Mouse (Mus musculus): Measurements from ENCODE around the gene Rfx7.
"Not testable (repeated sequence)": the region's sequence is repeated elsewhere in the genome, so short reads cannot be mapped to it uniquely, and the experiment has no call there.

Rfx7 gene

DNA sequence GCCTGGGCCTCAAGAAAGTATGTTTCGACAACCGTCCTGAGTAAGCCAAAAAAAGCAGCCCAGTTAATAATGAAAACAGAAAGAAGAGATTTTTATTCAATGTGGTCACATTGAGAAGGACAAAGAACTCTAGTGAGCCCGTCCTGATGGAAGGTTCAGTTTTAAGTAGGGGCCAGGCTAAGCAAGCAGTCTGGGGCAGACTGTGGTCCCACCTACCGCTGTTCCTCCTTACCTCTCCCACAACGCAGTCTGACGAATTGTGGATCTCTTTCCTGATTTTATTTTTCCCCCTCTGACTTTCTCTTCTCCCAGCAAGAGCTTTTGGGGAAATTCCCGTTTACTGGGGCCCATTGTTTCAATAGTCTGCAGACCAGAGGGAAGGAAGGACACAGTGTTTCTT, 108.6 kb downstream of the Rfx7 start:
- no peak for DNase-seq (ENCODE audit: low spot score)

DNA sequence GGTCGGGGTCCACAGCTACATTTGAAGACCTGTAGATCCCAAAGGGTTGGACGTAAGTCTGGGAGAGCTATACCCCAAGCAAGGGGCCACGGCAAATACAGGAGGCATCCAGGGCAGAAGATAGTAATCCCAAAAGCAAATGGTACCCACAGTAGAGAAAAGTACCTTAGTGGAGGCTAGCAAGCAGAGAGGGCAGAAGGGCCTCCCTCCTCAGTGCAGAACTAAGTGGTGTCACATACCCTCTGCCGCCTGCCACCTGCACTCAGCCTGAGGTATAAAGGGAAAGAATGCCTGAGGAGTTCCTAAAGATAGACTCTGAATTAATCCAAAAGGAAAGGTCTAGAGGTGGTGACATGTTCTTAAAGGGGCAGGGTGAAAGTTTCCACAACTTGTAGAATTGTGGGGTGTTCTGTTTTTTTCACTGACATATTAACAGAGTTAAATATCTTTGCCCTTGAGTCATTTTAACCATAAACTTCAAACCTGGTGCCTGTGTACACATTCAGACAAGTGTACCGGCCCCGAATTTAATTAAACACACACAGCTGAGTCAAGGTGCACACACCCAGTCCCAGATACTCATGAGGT, 109.1 kb downstream of the Rfx7 start:
- DNase-seq (ENCODE audit: low spot score), result no peak

DNA sequence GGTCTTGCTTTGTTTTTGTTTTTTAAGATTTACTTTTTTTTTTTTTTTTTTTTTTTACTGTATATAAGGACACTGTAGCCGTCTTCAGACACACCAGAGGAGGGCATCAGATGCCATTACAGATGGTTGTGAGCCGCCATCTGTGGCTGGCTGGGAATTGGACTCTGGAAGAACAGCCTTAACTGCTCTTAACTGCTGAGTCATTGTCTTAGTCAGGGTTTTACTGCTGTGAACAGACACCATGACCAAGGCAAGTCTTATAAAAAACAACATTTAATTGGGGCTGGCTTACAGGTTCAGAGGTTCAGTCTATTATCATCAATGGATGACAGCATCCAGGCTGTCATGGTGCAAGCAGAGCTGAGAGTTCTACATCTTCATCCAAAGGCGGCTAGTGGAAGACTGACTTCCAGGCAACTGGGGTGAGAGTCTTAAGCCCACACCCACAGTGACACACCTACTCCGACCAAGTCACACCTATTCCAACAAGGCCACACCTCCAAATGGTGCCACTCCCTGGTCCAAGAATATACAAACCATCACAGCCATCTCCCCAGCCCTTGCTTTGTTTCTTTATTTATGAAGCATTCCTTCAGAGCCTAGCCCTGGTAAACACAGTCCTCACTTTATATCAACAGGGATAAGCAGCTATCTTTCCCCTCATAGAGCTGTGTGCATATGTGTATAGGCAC, 110.9 kb downstream of the Rfx7 start:
- not testable (repeated sequence) for DNase-seq (ENCODE audit: low spot score)

DNA sequence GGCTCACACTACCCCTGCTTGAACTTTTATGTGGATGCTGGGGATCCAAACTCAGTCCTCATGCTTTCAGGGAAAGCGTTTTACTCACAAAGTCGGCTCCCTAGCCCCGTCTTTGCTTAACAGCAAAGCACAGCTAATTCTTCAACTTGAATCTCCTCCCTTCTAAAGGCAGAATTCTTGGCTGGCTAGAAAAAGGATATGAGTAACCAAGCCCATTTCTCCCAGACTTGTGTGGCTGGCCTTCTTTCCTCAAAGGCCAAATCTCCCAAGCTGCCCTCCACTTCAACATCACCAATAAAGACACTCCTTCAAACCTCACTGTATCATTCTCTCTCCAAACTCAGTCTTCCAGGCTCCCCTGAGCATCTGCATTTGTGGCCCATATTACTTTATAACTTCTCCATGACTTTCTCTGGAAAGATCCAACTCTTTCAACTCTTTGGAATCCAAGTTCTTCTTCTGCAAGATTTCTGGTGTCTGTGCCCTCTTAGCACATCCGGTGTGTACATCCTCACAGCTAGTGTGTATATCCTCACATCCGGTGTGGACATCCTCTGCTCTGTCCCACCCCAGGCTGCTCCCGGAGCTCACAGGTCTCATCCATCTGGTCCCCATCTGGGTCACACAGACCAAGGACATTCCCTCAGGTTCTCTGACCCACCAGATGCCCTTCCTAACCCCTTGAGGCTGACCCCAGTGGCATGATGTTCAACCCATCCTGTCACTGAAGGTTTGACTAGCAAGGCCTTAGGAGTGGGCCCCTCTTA, 111.8 kb downstream of the Rfx7 start:
- DNase-seq (ENCODE audit: low spot score), result no peak

DNA sequence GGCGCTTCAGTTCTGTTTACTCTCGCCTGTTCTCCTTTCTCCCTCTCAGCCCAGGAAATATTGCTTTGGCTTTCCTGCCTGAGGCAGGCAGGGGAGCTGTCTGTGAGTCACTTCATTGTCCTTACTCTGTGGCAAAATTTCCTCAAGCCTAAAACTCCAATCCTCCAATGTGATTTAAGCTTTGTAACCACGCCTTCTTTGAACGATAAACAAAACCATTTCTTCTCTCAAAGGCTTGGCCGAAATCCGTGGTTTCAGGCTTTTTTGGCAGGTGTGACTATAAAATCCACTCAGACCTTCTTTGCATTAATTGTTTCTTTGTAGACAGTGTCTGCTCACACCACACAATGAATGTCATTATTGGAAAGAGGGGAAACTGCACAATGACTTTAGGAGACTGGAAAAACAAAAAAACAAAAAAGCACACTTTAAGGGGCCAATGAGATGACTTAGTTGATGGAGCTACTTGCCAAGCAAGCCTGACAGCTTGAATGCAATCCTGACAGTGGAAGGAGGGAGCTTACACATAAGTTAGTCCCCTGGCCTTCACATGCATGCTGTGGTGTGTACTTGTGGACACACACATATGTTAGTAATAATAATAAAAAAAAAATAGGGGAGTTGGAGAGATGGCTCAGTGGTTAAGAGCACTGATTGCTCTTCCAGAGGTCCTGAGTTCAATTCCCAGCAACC, 112.5 kb downstream of the Rfx7 start:
- no peak for DNase-seq (ENCODE audit: low spot score)

DNA sequence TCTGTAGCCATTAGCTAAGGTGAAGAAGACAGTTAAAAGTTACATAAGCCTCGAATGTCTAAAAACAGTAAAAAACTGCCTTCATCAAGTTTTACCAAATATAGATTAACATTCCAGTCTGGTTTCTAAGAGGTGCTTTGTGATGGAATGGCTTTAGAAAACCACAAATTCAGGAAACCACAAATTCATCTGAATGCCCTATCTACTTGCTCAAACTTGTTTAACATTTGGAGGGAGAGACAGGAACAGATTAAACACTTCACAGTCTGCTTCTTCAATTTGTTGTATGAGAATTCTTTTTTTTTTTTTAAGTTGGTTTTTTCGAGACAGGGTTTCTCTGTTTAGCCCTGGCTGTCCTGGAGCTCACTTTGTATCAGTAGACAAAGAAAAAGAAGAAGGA, 117.7 kb downstream of the Rfx7 start:
- no peak for DNase-seq (ENCODE audit: low spot score)

DNA sequence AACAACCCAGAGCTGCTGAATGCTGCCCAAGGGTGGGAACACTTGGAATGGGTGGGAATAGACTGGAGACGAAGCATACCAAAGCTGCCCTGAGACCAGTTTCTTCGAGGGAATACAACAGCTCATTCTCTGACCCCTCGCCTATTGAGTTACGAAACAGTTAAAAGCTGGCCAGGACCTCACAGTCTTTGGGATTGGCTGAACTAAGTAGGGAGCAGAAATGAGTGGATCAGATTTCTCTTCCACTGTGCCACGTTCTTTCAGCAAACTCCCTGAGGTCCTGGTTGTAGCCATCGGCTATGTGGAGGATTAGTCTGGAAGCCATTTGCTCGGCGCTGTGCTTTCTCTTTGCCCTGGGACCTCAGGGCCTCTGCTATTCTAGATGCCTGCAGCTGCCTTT, 120.9 kb downstream of the Rfx7 start:
- DNase-seq (ENCODE audit: low spot score), result no peak

DNA sequence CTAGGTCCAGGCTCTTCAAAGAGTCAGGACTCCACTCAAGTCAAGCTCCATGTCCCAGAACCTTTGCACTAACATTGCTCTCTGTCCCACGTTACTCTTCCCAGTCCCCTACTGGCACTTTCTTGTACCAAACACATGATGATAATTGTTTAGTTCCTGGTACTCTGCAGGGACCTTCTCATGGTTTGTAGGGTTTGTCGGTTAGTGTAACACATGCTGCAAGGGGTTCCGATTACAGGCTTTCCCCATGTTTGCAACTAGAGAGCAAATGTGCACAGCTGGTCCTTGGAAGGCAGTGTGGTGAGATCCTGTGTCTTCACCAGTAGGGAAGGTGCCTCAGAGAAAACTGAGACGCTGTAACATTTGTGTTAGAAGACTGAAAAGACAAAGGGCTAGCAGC, 121.5 kb downstream of the Rfx7 start:
- no peak for DNase-seq (ENCODE audit: low spot score)

DNA sequence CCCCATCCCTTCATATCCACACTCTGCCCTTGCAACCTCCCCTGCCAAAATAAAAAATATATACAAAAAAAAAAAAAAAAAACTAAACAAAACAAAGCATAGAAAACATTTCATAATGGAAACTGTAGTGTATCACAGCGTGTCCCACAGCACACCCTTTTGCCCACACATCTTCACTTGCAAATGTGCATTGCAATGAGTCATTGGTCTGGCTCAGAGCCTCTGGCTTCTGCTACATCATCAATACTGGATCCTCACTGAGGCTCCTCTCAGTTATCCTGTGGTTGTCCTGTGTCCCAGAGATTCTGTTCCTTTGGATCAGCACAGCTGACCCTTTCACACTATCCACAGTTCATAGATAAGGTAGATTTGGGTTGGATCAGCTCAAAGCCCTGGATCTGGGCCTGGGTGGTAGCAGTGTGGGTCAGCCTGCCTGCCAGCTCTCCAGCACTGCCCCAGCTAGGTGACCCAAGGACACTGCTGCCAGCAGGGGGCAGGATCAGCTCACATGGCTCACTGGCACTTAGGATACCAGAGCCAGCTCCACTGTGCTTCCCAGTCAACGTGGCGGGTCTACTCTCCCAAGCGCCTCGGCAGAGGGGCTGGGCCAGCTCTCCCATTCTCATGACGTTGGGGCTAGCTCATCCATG, 122.7 kb downstream of the Rfx7 start:
- DNase-seq (ENCODE audit: low spot score), result peak; percentile 55

DNA sequence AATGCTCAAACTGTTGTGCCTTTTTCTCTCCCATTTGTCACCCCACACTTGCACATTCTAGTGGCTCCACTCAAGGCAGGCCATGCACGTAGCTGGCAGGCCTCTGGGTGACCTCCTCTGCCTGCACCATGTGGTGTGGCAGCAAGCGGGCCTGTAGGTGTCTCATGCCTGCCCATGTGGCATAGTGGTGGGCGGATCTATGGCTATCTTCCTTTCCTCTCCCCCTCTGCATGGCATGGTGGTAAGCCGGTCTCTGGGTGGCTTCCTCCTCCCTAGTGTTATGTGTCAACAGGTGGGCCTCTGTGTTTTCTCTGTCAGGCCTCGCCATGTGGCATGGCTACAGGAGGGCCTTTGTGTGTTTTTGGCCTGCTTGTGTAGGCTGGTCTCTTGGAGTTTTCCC, 123.6 kb downstream of the Rfx7 start:
- DNase-seq (ENCODE audit: low spot score), result no peak

DNA sequence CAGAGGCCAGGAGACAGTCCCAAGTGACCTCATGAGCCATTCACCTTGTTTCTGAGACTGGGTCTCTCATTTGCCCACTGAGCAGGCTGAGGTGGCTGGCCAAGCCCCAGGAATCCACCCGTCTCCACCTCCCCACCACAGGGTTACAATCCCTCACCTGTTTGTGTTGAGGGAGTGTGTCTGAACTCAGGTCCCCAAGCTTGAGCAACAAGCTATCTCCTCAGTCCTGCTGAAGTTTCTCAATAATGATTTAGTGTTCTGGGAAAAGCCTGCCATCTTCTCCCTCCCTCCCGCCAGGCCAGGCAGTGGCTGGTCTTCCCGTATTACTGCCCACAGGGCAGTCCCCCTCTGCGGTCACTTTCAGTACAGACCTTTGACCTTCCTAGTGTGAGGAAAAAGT, 124.5 kb downstream of the Rfx7 start:
- no peak for DNase-seq (ENCODE audit: low spot score)

DNA sequence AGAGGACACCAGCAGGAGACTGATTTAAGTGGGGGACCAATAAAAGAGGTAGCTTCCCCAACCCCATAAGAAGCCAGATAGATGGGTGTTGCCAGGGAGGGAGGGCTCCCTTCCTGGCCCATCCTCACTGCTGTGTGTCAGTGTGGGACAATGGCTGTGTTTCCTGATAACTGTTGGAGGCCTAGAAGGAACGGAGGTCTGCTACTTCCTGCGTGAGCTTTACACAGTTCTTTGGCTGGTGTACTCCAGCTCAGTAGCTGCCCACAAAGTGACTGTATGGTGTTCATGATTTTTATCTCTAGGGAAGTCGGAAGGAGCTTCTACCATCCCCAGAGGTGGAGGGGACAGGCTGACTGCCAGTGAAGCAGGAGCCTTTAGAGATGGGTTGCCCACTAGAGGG, 124.9 kb downstream of the Rfx7 start:
- no peak for DNase-seq (ENCODE audit: low spot score)

DNA sequence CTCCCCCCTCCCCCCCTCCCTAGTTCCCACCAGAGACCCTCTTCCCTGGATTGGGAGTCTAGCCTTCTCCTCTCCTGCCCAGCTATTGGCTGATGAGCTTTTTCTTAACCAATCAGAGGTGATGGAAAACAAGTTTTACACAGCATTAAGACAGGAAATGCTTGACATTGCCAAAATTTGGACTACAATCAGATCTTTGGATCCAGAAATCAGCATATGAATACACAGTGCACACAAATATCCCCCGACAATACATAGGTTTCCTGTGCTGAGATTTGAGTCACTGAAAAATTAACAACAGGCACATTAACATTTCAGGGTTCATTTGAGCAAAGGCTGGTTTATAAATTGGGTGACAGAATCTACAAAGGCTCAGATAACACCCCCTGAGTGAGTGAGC, 125.7 kb downstream of the Rfx7 start:
- DNase-seq (ENCODE audit: low spot score), result no peak

DNA sequence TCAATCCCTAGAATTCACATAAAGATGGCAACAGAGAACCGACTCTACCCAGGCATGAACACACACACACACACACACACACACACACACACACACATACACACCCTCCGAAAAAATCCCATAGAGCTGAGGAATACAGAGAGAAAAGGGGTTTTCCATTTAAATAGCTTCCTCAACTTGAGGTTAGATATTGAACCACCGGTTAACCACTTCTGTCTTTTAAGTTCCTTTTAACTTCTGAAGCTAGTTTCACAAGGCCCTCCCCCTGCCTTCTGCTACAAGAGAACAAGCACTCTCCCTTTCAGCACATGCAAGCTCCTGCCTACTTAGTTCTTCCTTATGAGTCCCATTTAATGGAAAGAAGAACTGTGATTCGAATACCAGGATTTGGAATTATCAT, 128.1 kb downstream of the Rfx7 start:
- no peak for DNase-seq (ENCODE audit: low spot score)

DNA sequence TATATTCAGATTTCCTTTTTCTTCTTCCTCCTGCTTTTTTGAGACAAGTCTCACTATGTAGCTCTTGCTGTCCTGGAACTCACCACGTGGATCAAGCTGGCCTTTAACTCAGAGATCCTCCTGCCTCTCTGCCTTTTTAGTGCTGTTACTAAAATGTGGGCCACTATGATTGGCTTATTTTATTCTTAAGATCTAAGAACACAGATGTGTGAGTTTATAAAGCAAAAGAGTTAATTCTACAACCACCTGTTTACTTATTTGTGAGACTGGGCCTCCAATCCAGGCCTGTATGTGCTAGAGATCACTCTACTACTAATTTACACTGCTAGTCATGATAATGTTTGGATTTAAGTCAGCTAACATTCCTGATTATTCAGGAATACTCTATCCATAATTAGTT, 128.9 kb downstream of the Rfx7 start:
- DNase-seq (ENCODE audit: low spot score), result no peak

DNA sequence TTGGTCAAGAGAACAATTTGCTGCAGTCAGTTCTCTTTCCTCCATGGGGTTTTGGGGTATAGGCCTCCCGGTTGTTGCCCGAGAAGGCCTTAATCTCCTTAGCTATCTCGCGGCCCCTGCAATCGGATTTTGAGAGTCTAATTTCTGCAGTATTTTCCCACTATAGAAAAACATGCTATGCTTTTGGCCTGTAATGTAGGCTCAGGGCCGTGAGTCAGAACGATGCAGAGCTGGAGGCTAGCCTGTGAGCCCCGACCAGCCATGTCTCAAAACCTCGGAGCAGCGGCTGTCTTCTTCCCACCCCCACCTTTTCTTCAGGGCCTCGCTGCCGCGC, 129.5 kb downstream of the Rfx7 start:
- DNase-seq (ENCODE audit: low spot score), result peak; percentile 47

DNA sequence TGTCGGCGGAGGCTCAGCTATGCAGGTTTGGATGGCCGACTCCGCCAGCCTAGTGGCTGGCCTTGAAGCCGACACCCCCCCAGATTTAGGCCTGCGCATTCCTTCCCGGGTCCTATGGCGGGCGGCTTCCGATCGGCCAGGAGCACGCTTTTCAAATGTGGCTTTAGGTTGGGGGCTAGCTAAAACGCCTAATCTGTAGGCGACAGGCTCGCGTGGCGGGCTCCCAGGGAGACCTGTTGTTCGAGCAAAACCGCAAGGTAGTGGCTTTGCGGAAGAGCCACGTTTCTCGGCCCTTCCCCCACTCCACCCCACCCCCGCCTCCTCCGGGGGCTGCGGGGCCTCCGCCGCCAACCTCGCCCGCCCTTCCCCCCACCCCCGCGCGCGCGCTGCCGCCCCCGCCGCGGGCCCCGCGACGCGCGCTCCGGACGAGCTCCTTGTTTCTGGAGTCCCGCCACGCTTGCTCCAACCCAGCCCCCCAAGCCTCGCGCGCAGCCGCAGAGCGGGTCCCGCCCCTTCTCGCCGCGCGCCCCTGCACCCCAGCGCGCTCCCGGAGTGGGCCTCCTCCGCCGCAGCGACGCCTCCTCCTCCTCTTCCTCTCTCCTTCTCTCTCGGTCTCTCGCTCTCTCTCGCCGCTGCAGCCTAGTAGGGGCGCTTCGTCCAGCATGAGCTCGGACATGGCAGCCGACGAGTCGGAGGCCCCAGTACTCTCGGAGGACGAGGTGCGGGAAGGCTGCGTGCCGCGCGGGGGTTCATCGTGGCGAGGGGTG, 130.0 kb downstream of the Rfx7 start, which contains the start of gene Nedd4:
Gene Nedd4 (plus strand): TSS at position 452 of the 767 bp plus-strand sequence.
- DNase-seq (ENCODE audit: low spot score), result peak; percentile 86

DNA sequence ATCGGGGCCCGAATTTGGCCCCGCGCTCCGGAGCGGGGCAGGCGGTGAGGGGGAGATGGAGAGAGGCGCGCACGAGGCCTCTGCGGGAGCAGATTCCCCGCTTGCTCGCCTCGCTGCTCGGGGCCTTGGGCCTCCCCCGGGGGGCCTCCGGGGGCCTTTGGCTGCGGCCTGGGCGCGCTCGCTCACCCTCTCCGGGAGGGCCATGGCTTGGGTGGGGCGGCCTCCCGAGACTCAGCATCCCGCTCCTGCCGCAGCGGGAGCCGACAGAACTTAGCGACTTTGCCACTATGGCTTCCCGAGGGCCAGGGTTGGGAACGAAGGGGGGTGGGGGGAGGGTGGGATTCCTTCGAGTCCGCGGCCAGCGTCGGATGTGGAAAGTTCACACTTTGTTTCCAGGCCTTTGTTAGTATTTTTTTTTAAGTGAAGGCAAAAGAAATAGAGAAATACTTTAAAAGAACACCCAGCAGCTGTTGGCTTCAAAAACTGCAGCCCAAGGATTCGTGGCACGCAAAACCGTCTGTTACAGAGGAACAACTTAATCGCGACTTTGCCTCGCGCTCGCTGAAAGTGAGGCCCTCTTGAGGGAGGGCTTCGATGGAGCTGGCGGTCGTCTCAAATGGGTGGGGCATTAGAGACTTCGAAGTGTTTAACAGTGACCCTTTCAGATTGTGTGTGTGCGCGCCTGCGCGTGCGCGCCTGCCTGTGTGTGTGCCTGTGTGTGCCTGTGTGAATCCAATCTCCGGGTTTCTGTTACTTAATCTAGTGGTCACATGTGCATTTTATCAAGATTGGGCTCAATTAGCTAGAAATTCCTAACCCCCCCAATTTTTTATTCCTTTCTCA, 130.9 kb downstream of the Rfx7 start:
- peak; percentile 73 for DNase-seq (ENCODE audit: low spot score)

DNA sequence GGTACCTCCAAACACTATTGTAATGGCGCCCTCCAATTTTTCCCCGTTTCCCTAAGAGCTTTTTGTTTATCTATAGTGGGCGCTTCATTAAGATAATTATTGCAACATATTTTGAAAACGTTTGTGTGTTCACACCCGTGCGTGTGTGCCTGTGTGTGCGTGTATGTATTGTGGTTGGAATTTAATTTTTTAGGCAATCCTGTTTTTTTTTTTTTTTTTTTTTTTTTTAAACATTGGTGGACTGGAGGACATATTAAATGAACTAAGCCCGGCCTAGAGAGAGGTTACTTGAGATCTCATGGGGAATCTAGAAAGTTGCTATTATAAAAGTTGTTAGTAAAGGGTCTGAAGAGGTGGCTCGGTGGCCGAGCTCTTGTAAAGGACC, 131.5 kb downstream of the Rfx7 start:
- no peak for DNase-seq (ENCODE audit: low spot score)
